Mouse (Mus musculus) activated CD4-positive, CD25-positive, alpha-beta regulatory T cell, adult 9 weeks (primary cell): Measurements from ENCODE around the gene Aars. TPM values are rescaled to one million over a fixed set of nuclear protein-coding genes. Genes with fewer than 3 reads are reported as not detected.

ENCODE experiments used
- polyA plus RNA-seq: library from polyadenylated mRNA; unstranded; fragments of 100-300 nt; shearing (Covaris generic); gene quantifications from one replicate; pipeline ENCODE4 v1.2.1, GENCODE M21; 2017

The Aars gene
- 60.3 TPM for polyA plus RNA-seq

DNA sequence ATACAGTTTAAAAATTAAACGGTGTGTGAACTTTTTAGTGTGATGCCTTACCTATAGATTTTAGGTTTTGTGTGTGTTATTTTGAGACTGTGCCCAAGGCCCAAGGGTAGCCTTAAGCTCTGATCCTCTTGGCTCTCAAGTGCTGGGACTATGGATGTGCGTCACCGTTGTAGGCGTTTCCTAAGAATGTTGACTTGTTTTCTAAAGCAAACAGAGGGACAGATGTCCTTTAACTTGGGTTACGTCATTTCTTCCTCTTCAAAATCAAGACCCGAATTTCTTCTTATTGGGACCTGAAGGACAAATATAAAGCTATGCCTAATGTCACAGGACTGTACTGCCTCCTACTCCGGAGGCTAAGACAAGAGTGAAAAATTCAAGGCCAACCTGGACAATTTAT is at the start of gene Aars:
Aars (plus strand) TSS at position 229 of the 400 bp plus-strand sequence.

DNA sequence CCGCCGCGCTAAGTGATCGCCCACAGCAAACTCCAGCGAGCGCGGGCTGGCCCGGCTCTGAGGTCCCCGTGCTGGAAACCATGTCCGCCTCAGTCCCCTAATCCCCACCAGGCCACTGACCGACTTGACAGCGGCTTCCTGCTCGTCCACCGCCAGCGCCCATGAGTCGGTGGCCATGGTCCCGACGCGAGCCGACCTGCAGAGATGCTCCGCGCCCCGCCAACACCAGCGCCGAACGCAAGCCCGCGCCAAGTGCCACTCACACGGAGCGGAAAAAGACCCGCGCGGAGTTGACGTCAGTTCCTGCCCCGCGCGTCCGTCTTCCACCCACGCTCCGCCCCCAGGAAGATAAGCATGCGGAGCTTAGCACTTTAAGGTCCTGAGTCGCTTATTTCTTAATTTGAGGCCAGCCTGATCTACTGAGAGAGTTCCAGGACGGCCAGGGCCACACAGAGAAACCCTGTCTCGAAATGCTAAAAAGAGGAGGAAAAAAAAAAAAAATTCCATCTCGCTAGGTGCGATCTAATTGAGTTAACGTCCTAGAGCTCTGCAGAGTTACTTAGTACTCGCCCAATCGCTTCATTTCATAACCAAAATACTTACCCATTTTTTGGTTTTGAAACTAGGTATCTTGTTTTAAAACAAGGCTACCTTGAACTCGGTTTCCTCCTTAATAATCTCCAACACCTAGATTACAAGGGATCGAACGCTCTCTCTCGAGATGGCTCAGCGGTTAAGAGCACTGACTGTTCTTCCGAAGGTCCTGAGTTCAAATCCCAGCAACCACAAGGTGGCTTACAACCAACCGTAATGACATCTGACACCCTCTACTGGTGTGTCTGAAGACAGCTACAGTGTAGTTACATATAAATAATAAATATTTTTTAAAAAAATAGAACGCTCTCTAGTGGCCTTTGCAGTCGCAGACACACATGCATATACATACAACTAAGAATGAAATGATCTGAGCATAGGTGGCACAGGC is 35.1 kb upstream of the Aars start, which contains the start of gene Ddx19a:
Ddx19a (minus strand) TSS at position 254 of the 985 bp plus-strand sequence.

DNA sequence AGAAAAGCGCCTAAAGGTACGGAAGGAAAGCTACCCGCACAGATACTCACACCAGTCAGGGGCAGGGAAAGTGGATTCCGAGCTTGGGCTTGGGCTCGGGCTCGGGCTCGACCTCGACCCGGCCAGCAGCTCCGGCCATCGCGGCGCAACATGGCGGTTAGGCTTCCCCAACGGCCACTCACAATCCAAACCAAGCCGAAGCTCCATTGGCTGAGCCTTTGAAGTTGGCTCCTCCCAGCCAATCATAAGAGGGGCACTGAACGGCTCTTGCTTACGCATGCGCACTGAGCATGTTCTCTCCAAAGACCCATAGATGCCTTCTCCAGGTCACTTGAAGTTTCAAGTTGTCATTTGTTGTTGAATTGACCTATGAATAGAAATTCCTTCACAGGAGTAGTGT is 1.4 kb upstream of the Aars start, which contains the start of gene Ddx19b:
Ddx19b (minus strand) TSS at position 180 of the 400 bp plus-strand sequence.

DNA sequence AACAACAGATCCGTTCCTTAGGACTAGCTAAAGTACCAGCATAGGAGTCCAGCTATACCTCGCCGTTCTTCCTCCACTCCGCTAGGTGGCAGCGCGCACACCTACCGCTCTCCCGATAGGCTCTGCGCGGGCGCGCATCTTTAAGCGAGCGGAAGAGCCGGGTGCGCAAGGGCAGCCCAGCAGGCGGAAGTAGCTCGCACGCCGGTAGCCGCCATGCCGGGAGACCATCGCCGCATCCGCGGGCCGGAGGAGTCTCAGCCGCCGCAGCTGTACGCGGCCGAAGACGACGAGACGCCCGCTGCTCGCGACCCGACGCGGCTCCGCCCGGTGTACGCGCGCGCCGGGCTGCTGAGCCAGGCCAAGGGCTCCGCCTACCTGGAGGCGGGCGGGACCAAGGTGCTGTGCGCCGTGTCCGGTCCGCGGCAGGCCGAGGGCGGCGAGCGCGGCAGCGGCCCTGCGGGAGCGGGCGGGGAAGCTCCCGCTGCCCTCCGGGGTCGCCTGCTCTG is 23.3 kb downstream of the Aars start, which contains the start of gene Exosc6:
Exosc6 (plus strand) TSS at position 182 of the 506 bp plus-strand sequence.

DNA sequence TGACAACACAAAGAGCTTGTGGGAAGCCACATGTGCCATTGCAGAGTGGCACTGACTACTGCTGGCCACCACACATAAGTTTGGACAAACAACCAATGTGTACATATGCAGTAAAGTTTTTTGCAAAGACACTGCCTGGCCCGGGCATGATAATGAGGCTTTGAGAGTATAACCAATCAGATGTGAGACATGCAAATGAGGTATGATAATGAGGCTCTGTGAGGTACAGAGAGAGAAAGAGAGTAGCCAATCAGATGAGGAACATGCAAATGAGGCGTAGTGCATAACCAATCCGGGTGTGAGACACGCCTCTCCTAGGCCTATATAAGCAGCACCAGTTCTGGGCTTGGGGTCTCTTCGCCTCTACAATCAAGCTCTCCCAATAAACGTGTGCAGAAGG is 59.4 kb downstream of the Aars start, which contains the start of gene Clec18a:
Clec18a (minus strand) TSS at position 101 of the 400 bp plus-strand sequence.

DNA sequence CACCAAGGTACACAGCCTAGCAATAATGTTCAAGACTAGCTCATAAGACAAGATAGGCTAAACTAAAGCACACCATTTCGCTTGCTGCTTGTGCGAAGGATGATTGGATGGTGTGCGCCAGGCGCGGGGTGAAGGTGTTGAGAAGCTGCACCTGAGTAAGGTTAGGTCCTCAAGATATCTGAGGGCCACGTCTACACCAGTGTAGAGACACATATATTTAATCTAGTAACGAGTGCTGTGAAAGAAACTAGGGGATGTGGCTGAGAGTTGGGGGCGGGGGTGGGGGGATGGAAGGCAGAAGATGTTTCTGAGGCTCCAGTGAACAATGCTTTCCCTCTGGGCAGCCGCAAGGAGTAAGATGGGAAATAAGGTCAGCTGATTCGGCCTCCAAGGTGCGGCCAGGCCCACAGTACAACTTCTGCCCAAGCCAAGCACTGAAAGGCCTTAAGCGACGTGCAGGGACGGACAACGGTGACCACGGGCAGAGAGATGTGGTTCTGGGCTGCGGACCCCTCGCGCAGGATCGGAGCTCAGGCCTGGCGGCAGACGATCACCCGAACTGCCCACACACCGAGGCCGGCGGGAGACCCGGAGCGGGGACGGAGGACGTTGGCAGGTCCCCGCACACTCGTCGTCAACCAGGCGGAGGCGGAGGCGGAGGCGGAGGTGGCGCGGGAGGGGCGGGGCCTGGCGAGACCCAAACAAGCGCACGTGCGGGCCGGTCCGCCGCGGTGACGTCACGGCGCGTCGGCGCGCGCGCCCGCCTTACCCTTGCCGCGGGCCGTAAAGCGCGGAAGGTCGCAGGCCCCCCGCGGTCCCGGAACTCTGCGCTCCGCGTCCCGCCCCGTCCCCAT is 61.1 kb downstream of the Aars start, which contains the start of gene Pdpr:
Pdpr (plus strand) TSS at position 766 of the 854 bp plus-strand sequence.

Other genes starting within 250 kb of the Aars start
- gene Il34, start 227.2 kb upstream of the Aars start, polyA plus RNA-seq: not detected
- gene Cog4, start 186.5 kb upstream of the Aars start, polyA plus RNA-seq: 72.2 TPM
- gene Sf3b3, start 186.4 kb upstream of the Aars start, polyA plus RNA-seq: 216 TPM
- gene Fuk, start 130.7 kb upstream of the Aars start, polyA plus RNA-seq: 11.2 TPM
- gene St3gal2, start 113.2 kb upstream of the Aars start, polyA plus RNA-seq: 5.8 TPM
- 23.4 TPM for gene Ddx19a, start 35.3 kb upstream of the Aars start, polyA plus RNA-seq
- gene Ddx19b, start 1.4 kb upstream of the Aars start, polyA plus RNA-seq: 17.6 TPM
- not detected for gene Exosc6, start 23.2 kb downstream of the Aars start, polyA plus RNA-seq
- not detected for gene Clec18a, start 59.3 kb downstream of the Aars start, polyA plus RNA-seq
- gene Pdpr, start 61.5 kb downstream of the Aars start, polyA plus RNA-seq: 15.0 TPM
- 33.2 TPM for gene Glg1, start 226.1 kb downstream of the Aars start, polyA plus RNA-seq